Mouse (Mus musculus) ES-E14 (cell line): ENCODE results near the gene Ksr2. TPM values are rescaled to one million over a fixed set of nuclear protein-coding genes. Genes with fewer than 3 reads are reported as not detected.

Experiments used
- DNase-seq: peaks from one replicate; pipeline ENCODE4 v3.0.0-alpha.2; 2013; ENCODE audit warnings: low read depth, low spot score
- H3K27ac ChIP-seq: 2 replicates; pipeline ENCODE4 v1.5.1; 2012; ENCODE audit warnings: low read depth, mild to moderate bottlenecking, low read length, moderate library complexity, mixed read lengths; ENCODE audit not compliant: poor library complexity, insufficient read depth, severe bottlenecking
- H3K36me3 ChIP-seq: 2 replicates; pipeline ENCODE4 v1.6.1; 2012; ENCODE audit warnings: mild to moderate bottlenecking, low read length, moderate library complexity, mixed read lengths; ENCODE audit not compliant: control insufficient read depth, poor library complexity, insufficient read depth, severe bottlenecking
- H3K4me1 ChIP-seq, 2 experiments: fragments of 150-350 bp in 1 of 2; sonication (generic) in 1 of 2; 2 replicates each; pipeline ENCODE4 v1.6.1; 2012; ENCODE audit warnings: low read length in 2 of 2, mild to moderate bottlenecking in 1 of 2, mixed read lengths in 1 of 2; ENCODE audit not compliant: control insufficient read depth in 2 of 2, insufficient read depth in 2 of 2, poor library complexity in 1 of 2
- H3K4me3 ChIP-seq, 2 experiments: fragments of 150-350 bp in 1 of 2; sonication (generic) in 1 of 2; 2 replicates each; pipeline ENCODE4 v1.5.1; 2012; ENCODE audit warnings: low read length in 2 of 2, low read depth in 1 of 2, mild to moderate bottlenecking in 1 of 2, mixed read lengths in 1 of 2; ENCODE audit not compliant: insufficient read depth in 1 of 2, poor library complexity in 1 of 2, severe bottlenecking in 1 of 2
- H3K9ac ChIP-seq: 2 replicates; pipeline ENCODE4 v1.6.1; 2012; ENCODE audit warnings: low read depth, mild to moderate bottlenecking, low read length, mixed read lengths; ENCODE audit not compliant: poor library complexity, insufficient read depth, severe bottlenecking
- H3K9me3 ChIP-seq: fragments of 150-350 bp; sonication (generic); 2 replicates; pipeline ENCODE4 v1.6.1; 2012; ENCODE audit warnings: low read depth, mild to moderate bottlenecking, low read length; ENCODE audit not compliant: control insufficient read depth, insufficient read depth
- CHD2 ChIP-seq: IDR thresholded peaks from 2 replicates; pipeline ENCODE4 v1.6.1; 2014; ENCODE audit warnings: mild to moderate bottlenecking, low read depth, low read length, inconsistent platforms
- HCFC1 ChIP-seq: IDR thresholded peaks from 2 replicates; pipeline ENCODE4 v1.6.1; 2012; ENCODE audit warnings: low read length, inconsistent platforms, borderline replicate concordance; ENCODE audit not compliant: insufficient read depth
- MAFK ChIP-seq: IDR thresholded peaks from 2 replicates; pipeline ENCODE4 v1.6.1; 2014; ENCODE audit warnings: mild to moderate bottlenecking, low read depth, low read length, inconsistent platforms; ENCODE audit not compliant: insufficient read depth
- ZC3H11A ChIP-seq: IDR thresholded peaks from 2 replicates; pipeline ENCODE4 v1.6.1; 2012; ENCODE audit warnings: low read depth, mild to moderate bottlenecking, inconsistent platforms, low read length, borderline replicate concordance
- ZNF384 ChIP-seq: IDR thresholded peaks from 2 replicates; pipeline ENCODE4 v1.6.1; 2012; ENCODE audit warnings: low read depth, low read length, inconsistent platforms
- in situ Hi-C, 2 experiments: fragments of 600-800 bp; cut with MboI; formaldehyde crosslinking; loops; one replicate each; pipeline ENCODE4 v1.15.1; 2025; ENCODE audit warnings: low sequenced_read_pairs in 2 of 2, inconsistent platforms in 1 of 2; ENCODE audit not compliant: unreplicated experiment in 2 of 2
- total RNA-seq: library from RNA; depleted of rRNA; stranded (reverse); fragments of 300-350 nt; gene quantifications from 2 replicates; pipeline ENCODE4 v1.2.3, GENCODE M21; 2012

The Ksr2 gene
- total RNA-seq, 1 experiment = 0.67 TPM

DNA sequence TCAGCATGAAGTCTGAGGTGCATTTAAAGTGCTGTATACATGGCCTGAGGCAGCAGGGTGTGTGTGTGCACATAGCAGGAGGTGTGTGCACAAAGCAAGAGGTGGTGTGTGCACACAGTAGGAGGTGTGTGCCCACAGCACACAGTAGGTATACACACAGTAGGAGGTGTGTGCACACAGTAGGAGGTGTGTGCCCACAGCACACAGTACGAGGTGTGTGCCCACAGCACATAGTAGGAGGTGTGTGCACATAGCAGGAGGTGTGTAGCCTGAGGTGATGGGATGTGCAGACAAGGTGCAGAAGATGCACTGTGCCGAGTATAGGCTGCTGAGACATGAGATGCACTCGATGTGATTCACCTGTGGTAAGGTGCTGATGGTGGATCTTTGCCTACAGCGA is 140.7 kb downstream of the Ksr2 start:
- Histone ChIP-seq H3K9me3 (no peaks in the 10 kb centered on the region), H3K4me1 (peaks cover 0 to 3% of the 10 kb centered on the region in 2 experiments; a peak in 1 of 4 replicates), H3K36me3 (no peaks in the 10 kb centered on the region), H3K9ac (no peak overlapping the region), H3K4me3 (no peak overlapping the region), H3K27ac (no peak overlapping the region)
- TF ChIP-seq CHD2 (no peak), HCFC1 (no peak), ZNF384 (no peak), MAFK (no peak), ZC3H11A (no peak)
- no peak for DNase-seq
- in situ Hi-C loops = no loop called here

DNA sequence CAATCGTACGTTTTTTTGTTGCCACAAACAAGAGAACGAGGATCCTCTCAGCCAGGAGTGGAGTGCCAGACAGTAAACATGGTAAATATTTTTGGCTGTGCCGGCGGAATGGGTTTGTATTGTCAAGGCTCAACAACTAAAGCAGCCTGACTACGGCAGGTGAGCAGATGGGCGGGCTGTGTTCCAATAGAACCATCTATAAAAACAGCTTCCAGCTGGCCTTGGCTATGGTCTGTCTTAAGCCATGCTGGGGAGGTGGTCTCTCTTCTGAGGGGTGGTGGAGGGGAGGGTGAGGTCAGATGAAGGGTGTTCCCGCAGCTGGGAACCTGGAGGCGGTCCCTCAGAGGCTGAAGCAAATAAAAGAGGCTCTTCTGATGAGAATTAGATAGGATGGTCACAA is 142.8 kb downstream of the Ksr2 start:
- no peaks in the 10 kb centered on the region for H3K9me3 ChIP-seq
- no peak overlapping the region for H3K27ac ChIP-seq
- H3K9ac ChIP-seq = no peak overlapping the region
- TF ChIP-seq CHD2 = no peak
- no peak for TF ChIP-seq ZC3H11A
- no peak for TF ChIP-seq HCFC1
- TF ChIP-seq ZNF384 = no peak
- TF ChIP-seq MAFK = no peak
- no peaks in the 10 kb centered on the region for H3K36me3 ChIP-seq
- no peak overlapping the region for H3K4me3 ChIP-seq
- peaks cover 0 to 3% of the 10 kb centered on the region in 2 experiments; a peak in 1 of 4 replicates for H3K4me1 ChIP-seq
- in situ Hi-C loops = no loop called here
- DNase-seq = no peak

GRCm38 (mm10) chr5:117561080-117561479 is 147.3 kb downstream of the Ksr2 start:
- Histone ChIP-seq H3K4me3 (no peak overlapping the region), H3K9ac (no peak overlapping the region), H3K4me1 (peaks cover 0 to 3% of the 10 kb centered on the region in 2 experiments; a peak in 1 of 4 replicates), H3K36me3 (no peaks in the 10 kb centered on the region), H3K9me3 (no peaks in the 10 kb centered on the region), H3K27ac (no peak overlapping the region)
- DNase-seq = no peak
- in situ Hi-C loops = no loop called here
- no peak for TF ChIP-seq HCFC1

- no peak for DNase-seq
- in situ Hi-C loops = no loop called here
- Histone ChIP-seq H3K4me1 (no peaks in the 10 kb centered on the region), H3K9me3 (no peaks in the 10 kb centered on the region), H3K9ac (no peak overlapping the region), H3K4me3 (no peak overlapping the region), H3K27ac (no peak overlapping the region), H3K36me3 (no peaks in the 10 kb centered on the region)
- TF ChIP-seq ZC3H11A (no peak), MAFK (no peak)
Measured at GRCm38 (mm10) chr5:117566051-117566665, 152.4 kb downstream of the Ksr2 start.

DNA sequence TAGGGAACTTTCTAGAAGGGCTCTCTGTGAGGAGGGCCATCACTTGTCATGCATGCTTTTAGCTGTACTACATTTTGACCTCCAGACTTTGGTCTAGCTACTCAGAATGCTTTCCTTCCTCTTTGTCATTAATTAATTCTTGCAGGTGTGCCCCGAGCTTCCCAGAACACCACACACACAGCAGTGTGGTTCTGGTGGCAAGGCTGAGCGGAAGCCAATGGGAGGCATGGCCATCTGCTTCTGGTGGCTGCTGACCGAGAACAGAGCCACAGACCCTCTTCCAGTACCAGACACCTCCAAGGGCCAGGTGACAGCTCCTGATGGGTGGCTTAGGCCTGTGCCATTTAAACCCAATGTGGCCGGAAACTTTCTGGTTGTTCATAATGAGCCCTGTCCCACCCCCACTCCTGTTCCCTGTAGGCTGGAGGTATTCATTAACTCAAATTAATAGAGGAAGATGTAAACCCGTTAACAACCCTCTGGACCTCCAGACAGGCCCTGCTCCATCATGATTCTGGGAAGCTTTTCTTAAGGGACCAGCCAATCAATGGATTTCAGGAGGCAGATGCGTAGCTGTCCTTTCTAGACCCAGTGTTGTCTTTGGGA is 155.5 kb downstream of the Ksr2 start:
- Histone ChIP-seq H3K36me3 (no peaks in the 10 kb centered on the region), H3K4me3 (no peak overlapping the region), H3K9ac (no peak overlapping the region), H3K27ac (no peak overlapping the region), H3K4me1 (no peaks in the 10 kb centered on the region), H3K9me3 (no peaks in the 10 kb centered on the region)
- TF ChIP-seq HCFC1 (no peak), ZNF384 (no peak), MAFK (no peak), ZC3H11A (no peak), CHD2 (no peak)
- in situ Hi-C loops = no loop called here
- no peak for DNase-seq
